Mouse (Mus musculus) heart, postnatal 0 days (tissue): ENCODE measurements around the gene Cpa4. TPM values are rescaled to one million over a fixed set of nuclear protein-coding genes. Genes with fewer than 3 reads are reported as not detected.

Source experiments
- ATAC-seq: fragments of 200-750 bp; cut with Nextera tagmentation; 2 replicates; pipeline ENCODE4 v1.8.0; 2017; ENCODE audit warnings: low read depth, moderate number of reproducible peaks, moderate library complexity; ENCODE audit not compliant: insufficient read depth
- DNase-seq: peaks from one replicate; pipeline ENCODE4 v3.0.0-alpha.2; 2016; ENCODE audit warnings: low spot score
- H3K27ac ChIP-seq: fragments of 300-500 bp; sonication (generic); 2 replicates; pipeline ENCODE4 v1.5.1; 2014; ENCODE audit warnings: low read depth, mild to moderate bottlenecking
- H3K27me3 ChIP-seq: fragments of 300-500 bp; sonication (generic); 2 replicates; pipeline ENCODE4 v1.6.1; 2014; ENCODE audit warnings: low read length, mixed read lengths; ENCODE audit not compliant: control insufficient read depth, insufficient read depth
- H3K36me3 ChIP-seq: fragments of 300-500 bp; sonication (generic); replicated peaks from 2 replicates; pipeline ENCODE4 v1.6.1; 2014; ENCODE audit warnings: low read length, mixed read lengths; ENCODE audit not compliant: control insufficient read depth, insufficient read depth
- H3K4me1 ChIP-seq: fragments of 300-500 bp; sonication (generic); 2 replicates; pipeline ENCODE4 v1.6.1; 2014; ENCODE audit warnings: antibody characterized with exemption; ENCODE audit not compliant: control insufficient read depth, insufficient read depth
- H3K4me2 ChIP-seq: fragments of 300-500 bp; sonication (generic); 2 replicates; pipeline ENCODE4 v1.6.1; 2014; ENCODE audit warnings: low read depth, mild to moderate bottlenecking, low read length, moderate library complexity
- H3K4me3 ChIP-seq: fragments of 300-500 bp; sonication (generic); 2 replicates; pipeline ENCODE4 v1.5.1; 2014; ENCODE audit warnings: low read depth, low read length
- H3K9ac ChIP-seq: fragments of 300-500 bp; sonication (generic); replicated peaks from 2 replicates; pipeline ENCODE4 v1.6.1; 2014; ENCODE audit warnings: low read depth, low read length, mixed read lengths
- H3K9me3 ChIP-seq: fragments of 300-500 bp; sonication (generic); replicated peaks from 2 replicates; pipeline ENCODE4 v1.6.1; 2016; ENCODE audit warnings: low read length; ENCODE audit not compliant: control insufficient read depth
- CTCF ChIP-seq: IDR thresholded peaks from 2 replicates; pipeline ENCODE4 v1.5.1; 2016; ENCODE audit warnings: antibody characterized with exemption, control low read depth, low read depth
- EP300 ChIP-seq: IDR thresholded peaks from 2 replicates; pipeline ENCODE4 v1.6.1; 2016; ENCODE audit warnings: antibody characterized with exemption, low read depth
- WGBS: fragments of 180-500 bp; shearing (Covaris S2); extraction: QIAGEN DNeasy Blood & Tissue Kit; methylation state at CpG from one replicate; pipeline ENCODE4 v1.1.7; 2014; 5-methylcytosine and 5-hydroxymethylcytosine counted together
- polyA plus RNA-seq: library from polyadenylated mRNA; unstranded; fragments of >200 nt; fragmentation: Nextera tagmentation; extraction: Ambion mirVana; gene quantifications from 2 replicates; pipeline ENCODE4 v1.2.1, GENCODE M21; 2015
- total RNA-seq: library from RNA; depleted of rRNA; stranded (reverse); fragments of >200 nt; gene quantifications from 2 replicates; pipeline ENCODE4 v1.2.3, GENCODE M21; 2014; ENCODE audit warnings: low replicate concordance

The Cpa4 gene
- total and polyA plus RNA-seq, 2 experiments from 2014 or later, result 0.23 to 0.46 TPM

DNA sequence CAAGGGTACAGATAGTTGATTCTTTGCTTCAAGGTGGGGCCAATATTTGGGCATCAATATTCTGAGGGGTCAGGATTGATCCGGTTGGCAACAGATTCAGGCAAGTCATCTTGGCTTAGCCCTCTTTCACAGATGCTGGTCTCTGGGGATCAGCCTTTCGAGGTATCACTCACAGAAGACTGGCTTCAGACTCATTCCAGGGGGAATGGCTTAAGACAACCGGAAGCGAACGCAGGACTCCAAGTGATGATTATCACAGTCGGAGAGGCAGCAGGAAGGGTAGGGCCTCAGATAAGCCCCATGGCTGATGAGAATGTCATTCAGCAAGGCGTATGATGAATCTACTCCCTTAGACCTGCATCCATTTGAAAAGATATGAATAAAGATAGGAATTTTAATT is 26.2 kb downstream of the Cpa4 start:
- Histone ChIP-seq H3K9me3 (no peaks in the 10 kb centered on the region), H3K27me3 (no peaks in the 10 kb centered on the region), H3K4me1 (peaks cover 7% of the 10 kb centered on the region; the same call in 1 of the 2 replicates), H3K9ac (no peak overlapping the region), H3K4me2 (no peak overlapping the region), H3K4me3 (no peak overlapping the region), H3K27ac (no peak overlapping the region), H3K36me3 (no peaks in the 10 kb centered on the region)
- DNase-seq (no peak), ATAC-seq (no peak)
- TF ChIP-seq CTCF (no peak), EP300 (no peak)
- WGBS, result 56% methylated on average over 7 of the region's 7 CpGs

DNA sequence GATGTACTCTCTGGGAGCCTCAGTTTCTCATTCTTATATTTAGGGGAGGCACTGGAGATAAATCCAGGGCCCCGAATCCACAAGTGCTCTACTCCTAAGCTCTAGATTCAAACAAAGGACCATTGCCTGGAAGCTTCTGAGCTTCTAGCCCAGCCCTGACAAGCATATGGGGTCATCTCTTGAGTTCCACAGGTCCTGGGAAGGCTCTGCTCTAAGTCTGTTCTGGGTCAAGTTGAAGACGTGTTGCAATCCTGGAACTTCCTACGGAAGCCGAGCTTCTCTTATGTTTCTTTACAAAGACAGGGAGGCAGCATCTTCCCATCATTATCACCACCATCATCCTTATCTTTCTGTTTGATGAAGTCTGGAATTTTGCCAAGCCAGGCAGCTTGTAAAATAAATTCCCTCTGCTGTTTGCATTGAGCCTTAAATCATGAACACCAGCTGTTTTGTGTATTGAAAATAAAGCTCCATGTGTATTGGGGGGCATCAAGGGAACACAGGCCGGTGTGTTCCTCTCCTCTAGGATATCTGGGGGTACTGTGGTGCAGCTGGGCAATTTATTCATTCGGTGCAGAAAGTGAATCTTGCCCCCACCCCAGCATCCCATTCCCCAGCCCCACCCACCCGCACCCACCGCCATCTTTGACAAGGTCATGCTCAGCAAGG is 28.2 kb downstream of the Cpa4 start:
- no peak for TF ChIP-seq CTCF
- TF ChIP-seq EP300, result no peak

DNA sequence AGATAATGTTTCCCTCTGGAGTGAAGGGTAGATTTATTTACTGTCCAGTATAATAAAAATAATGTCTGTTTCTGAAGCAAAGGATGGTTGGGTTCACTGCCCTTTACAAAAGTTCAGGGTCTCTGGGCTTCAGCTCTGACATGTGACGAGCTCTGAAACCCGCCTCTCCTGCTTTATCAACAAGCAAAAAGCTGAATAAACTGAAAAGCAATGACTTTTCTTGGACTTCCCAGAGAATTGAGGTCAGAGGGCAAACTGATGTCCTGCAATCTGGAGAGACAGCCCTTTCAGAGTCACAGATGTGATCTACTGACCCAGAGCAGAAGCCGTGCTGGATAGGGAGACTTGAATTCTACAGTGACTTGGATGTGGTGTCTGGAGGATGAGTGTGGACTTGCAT is 31.9 kb downstream of the Cpa4 start:
- WGBS, result 69% methylated on average over 3 of the region's 3 CpGs
- no peak for DNase-seq
- H3K4me1 ChIP-seq, result no peaks in the 10 kb centered on the region
- no peaks in the 10 kb centered on the region for H3K27me3 ChIP-seq
- no peak overlapping the region for H3K4me3 ChIP-seq
- no peak for TF ChIP-seq EP300
- TF ChIP-seq CTCF, result no peak
- H3K36me3 ChIP-seq, result no peaks in the 10 kb centered on the region
- H3K9me3 ChIP-seq, result no peaks in the 10 kb centered on the region
- H3K4me2 ChIP-seq, result no peak overlapping the region
- no peak overlapping the region for H3K9ac ChIP-seq
- no peak for ATAC-seq
- no peak overlapping the region for H3K27ac ChIP-seq

More for the DNA sequence above, 28.2 kb downstream of the Cpa4 start:
- Histone ChIP-seq H3K4me1 (no peaks in the 10 kb centered on the region), H3K27ac (no peak overlapping the region), H3K4me2 (no peak overlapping the region), H3K27me3 (no peaks in the 10 kb centered on the region), H3K9ac (no peak overlapping the region), H3K4me3 (no peak overlapping the region), H3K9me3 (no peaks in the 10 kb centered on the region), H3K36me3 (no peaks in the 10 kb centered on the region)
- WGBS, result 87% methylated on average over 8 of the region's 8 CpGs
- DNase-seq (no peak), ATAC-seq (no peak)

DNA sequence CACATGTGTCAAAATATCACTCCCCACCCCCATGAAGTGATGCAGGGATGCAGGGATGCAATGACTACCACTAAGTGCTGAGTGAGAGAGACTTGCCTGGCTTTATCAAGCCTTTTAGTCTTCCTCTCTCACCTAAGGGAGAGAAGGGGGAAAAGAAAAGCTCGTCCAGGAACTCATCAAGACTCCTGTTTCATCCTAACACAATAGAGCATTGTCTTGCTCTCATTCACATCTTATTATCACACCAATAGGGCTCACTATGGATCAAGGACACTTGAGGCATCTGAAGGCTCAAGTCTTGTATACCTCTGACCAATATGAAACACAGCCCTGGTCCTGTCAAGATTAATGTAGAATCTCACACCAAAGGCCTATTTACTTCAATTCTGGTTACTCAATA is 32.8 kb downstream of the Cpa4 start:
- DNase-seq, result no peak
- H3K27ac ChIP-seq, result no peak overlapping the region

DNA sequence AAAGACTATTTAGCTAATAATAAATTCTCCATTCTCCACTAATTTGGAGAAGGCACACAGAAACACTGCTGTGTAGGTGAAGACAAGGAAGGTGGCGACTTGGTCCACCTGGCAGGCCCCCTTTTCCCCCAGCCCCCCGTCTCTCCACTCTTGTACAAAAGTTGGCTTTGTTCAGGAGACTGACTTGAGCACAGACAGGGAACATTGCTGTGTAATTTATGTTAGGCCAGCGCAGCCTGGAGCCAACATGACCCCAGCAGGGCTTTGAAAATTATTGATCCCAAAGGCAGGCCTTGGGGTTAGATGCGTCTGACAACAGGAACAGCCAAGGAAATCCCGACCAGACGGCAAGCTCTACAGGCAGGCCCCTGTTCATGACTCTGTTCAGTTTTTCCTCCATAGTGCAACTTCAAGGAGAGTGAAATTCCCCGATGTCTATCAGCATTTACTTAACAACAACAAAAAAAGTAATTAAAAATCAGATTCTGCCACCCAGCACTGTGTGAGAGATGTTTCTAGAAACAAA is 36.2 kb downstream of the Cpa4 start:
- 86% methylated on average over 7 of the region's 7 CpGs for WGBS
- ATAC-seq (no peak), DNase-seq (no peak)
- H3K4me1 ChIP-seq, result no peaks in the 10 kb centered on the region
- H3K4me2 ChIP-seq, result no peak overlapping the region
- no peak overlapping the region for H3K9ac ChIP-seq
- H3K27me3 ChIP-seq, result no peaks in the 10 kb centered on the region
- H3K4me3 ChIP-seq, result no peak overlapping the region
- no peaks in the 10 kb centered on the region for H3K36me3 ChIP-seq
- TF ChIP-seq CTCF (no peak), EP300 (no peak)
- no peaks in the 10 kb centered on the region for H3K9me3 ChIP-seq
- no peak overlapping the region for H3K27ac ChIP-seq

More for the DNA sequence above, 32.8 kb downstream of the Cpa4 start:
- H3K27me3 ChIP-seq, result no peaks in the 10 kb centered on the region
- no peaks in the 10 kb centered on the region for H3K4me1 ChIP-seq
- ATAC-seq, result no peak
- H3K36me3 ChIP-seq, result no peaks in the 10 kb centered on the region
- no peak overlapping the region for H3K9ac ChIP-seq
- TF ChIP-seq CTCF (no peak), EP300 (no peak)
- no peak overlapping the region for H3K4me3 ChIP-seq
- WGBS, result 74% methylated on average over 1 of the region's 1 CpGs
- no peak overlapping the region for H3K4me2 ChIP-seq
- no peaks in the 10 kb centered on the region for H3K9me3 ChIP-seq

DNA sequence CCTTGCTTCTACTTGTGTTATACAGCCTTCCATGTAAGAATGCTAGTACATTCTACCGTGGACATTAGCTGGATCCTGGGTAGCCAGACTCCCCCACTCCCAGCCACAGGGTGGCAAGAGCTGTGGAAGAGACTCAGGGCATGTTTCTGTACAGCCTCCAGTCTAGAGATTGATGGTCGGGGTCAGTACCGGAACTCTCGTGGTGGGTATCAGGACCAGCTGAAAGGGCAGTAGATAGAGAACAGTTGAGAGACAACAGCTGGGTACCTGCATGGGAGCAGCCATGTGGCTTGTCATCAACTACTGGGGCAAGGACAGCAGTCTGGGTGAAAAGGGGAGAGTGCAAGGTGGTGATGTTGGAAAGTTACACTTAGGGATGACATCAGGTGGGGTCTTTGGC is 36.9 kb downstream of the Cpa4 start:
- DNase-seq (no peak), ATAC-seq (no peak)
- Histone ChIP-seq H3K4me2 (no peak overlapping the region), H3K27me3 (no peaks in the 10 kb centered on the region), H3K9me3 (no peaks in the 10 kb centered on the region), H3K36me3 (no peaks in the 10 kb centered on the region), H3K4me3 (no peak overlapping the region), H3K9ac (no peak overlapping the region), H3K4me1 (no peaks in the 10 kb centered on the region), H3K27ac (no peak overlapping the region)
- 82% methylated on average over 4 of the region's 4 CpGs for WGBS
- TF ChIP-seq CTCF (no peak), EP300 (no peak)
